Mouse (Mus musculus) hindbrain, embryonic 10.5 days (tissue): ENCODE measurements around the gene Ostn. TPM values are rescaled to one million over a fixed set of nuclear protein-coding genes. Genes with fewer than 3 reads are reported as not detected.
A peak's percentile ranks its signal among the peaks of the same experiment; 100 is the strongest.

Experiments used
- DNase-seq: peaks from one replicate; pipeline ENCODE4 v3.0.0-alpha.2; 2017; ENCODE audit warnings: low spot score
- H3K27ac ChIP-seq: fragments of 300-500 bp; sonication (generic); 2 replicates; pipeline ENCODE4 v1.5.1; 2016; ENCODE audit warnings: mild to moderate bottlenecking, moderate library complexity
- H3K27me3 ChIP-seq: fragments of 300-500 bp; sonication (generic); 2 replicates; pipeline ENCODE4 v1.6.1; 2016; ENCODE audit warnings: mild to moderate bottlenecking; ENCODE audit not compliant: poor library complexity, insufficient read depth, severe bottlenecking
- H3K36me3 ChIP-seq: fragments of 300-500 bp; sonication (generic); 2 replicates; pipeline ENCODE4 v1.6.1; 2016; ENCODE audit warnings: mild to moderate bottlenecking, moderate library complexity
- H3K4me1 ChIP-seq: fragments of 300-500 bp; sonication (generic); replicated peaks from 2 replicates; pipeline ENCODE4 v1.6.1; 2016; ENCODE audit warnings: mild to moderate bottlenecking
- H3K4me3 ChIP-seq: fragments of 300-500 bp; sonication (generic); 2 replicates; pipeline ENCODE4 v1.5.1; 2016; ENCODE audit warnings: mild to moderate bottlenecking, moderate library complexity
- H3K9me3 ChIP-seq: fragments of 300-500 bp; sonication (generic); 2 replicates; pipeline ENCODE4 v1.6.1; 2016; ENCODE audit warnings: mild to moderate bottlenecking, moderate library complexity
- WGBS: fragments of 180-500 bp; shearing (Covaris S2); methylation state at CpG from one replicate; pipeline ENCODE4 v1.1.7; 2016; 5-methylcytosine and 5-hydroxymethylcytosine counted together
- polyA plus RNA-seq: library from polyadenylated mRNA; unstranded; fragments of >200 nt; fragmentation: Nextera tagmentation; extraction: Ambion mirVana; gene quantifications from 2 replicates; pipeline ENCODE4 v1.2.1, GENCODE M21; 2016

Ostn gene
- polyA plus RNA-seq, 1 experiment from 2014 or later: not detected

- Histone ChIP-seq H3K36me3 (0 out of 2 replicates have a peak, but pooled peaks cover 3% of the 10 kb centered on the region), H3K27me3 (no peaks in the 10 kb centered on the region), H3K4me3 (peak overlapping the region; percentile 88), H3K27ac (peak overlapping the region; percentile 98), H3K4me1 (peaks cover 26% of the 10 kb centered on the region), H3K9me3 (no peaks in the 10 kb centered on the region)
- DNase-seq: no peak
- WGBS: 90% methylated on average over 4 of the region's 4 CpGs
Observed at GRCm38 (mm10) chr16:27390306-27390705, 83.0 kb downstream of the Ostn start.

DNA sequence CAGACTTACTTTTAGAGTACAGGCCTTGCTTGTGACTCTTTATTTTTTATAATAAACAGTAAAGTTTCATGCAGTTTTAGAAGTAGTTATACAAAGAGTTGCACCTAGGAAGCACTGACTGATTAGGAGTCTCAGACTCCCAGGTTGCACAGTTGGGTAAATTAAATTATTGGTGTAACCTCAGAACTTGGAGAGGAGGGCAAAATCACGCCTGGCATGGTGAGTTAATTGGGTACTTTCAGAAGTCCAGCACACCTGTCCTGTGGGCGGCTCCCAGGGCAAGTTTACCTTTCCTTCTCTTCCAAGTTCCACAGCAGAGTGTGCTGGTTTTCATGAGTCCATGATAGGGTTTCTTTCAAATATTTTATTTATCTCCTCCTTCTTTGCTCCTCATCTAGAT is 84.6 kb downstream of the Ostn start:
- H3K36me3 ChIP-seq: peaks cover 16% of the 10 kb centered on the region
- DNase-seq: no peak
- no peak overlapping the region for H3K4me3 ChIP-seq
- peaks cover 26% of the 10 kb centered on the region for H3K4me1 ChIP-seq
- H3K27ac ChIP-seq: no peak overlapping the region
- WGBS: 90% methylated on average over 2 of the region's 2 CpGs
- H3K27me3 ChIP-seq: no peaks in the 10 kb centered on the region
- H3K9me3 ChIP-seq: no peaks in the 10 kb centered on the region

DNA sequence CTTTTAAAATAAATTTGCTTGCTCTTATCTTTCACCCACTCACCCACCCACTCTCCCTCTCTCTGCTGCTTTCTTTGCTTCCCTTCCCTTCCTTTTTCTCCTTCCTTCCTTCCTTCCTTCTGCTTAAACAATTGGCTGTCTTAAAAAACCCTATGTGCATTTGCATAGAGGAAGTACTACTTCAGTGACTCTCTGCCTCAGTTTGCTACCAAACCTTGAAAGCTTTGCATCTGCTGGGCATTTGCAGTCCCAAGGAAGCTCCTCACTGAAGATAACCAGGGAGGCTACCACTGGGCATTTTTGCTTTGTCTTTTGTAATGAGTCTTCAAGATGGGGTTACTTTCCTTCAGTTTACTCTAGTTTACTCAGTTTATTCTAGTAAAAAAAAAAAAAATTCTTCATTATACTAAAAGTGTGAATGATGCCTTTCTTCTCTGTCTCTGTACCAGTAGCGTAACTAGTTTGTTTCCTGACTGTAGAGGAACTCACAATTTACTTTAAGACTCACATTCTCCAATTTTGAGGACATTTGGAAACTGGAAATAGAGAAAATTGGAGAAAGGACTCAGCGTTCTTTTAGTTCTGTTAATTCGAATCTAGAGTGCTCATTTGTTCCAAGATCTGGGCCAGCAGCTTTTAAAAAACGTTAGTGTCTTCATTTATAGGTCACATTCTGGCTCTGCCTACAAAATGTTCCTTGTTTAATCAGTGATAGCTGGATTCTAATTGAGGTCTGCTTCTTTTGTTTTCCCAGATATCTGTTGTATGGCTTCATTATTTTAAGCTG is 88.2 kb downstream of the Ostn start:
- WGBS: 93% methylated on average over 4 of the region's 4 CpGs
- H3K9me3 ChIP-seq: no peaks in the 10 kb centered on the region
- no peaks in the 10 kb centered on the region for H3K27me3 ChIP-seq
- no peak overlapping the region for H3K4me3 ChIP-seq
- H3K4me1 ChIP-seq: peaks cover 9% of the 10 kb centered on the region
- peaks cover 20% of the 10 kb centered on the region for H3K36me3 ChIP-seq
- H3K27ac ChIP-seq: no peak overlapping the region
- DNase-seq: no peak

DNA sequence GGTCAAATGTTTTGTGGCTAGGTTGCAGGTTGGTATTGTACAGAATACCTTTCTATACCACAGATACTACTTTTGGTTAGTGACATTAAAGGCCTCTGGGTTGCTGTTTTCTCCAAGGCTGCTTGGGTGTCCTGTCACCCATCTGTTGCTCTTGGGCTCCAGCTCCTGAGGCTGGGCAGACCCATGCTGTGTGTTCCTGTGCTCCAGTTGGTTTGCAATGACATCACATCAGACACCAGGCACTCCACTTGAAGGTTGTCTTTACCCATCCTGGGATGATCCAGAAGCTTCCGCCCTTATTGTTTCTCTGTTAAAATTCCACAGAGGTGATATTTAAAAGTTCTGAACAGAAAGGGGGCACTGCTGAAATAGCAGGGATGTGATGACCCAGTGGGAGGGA is 89.7 kb downstream of the Ostn start:
- H3K4me3 ChIP-seq: no peak overlapping the region
- H3K27me3 ChIP-seq: no peaks in the 10 kb centered on the region
- H3K4me1 ChIP-seq: no peaks in the 10 kb centered on the region
- peaks cover 20% of the 10 kb centered on the region for H3K36me3 ChIP-seq
- no peaks in the 10 kb centered on the region for H3K9me3 ChIP-seq
- H3K27ac ChIP-seq: no peak overlapping the region
- WGBS: 98% methylated on average over 1 of the region's 1 CpGs
- no peak for DNase-seq

DNA sequence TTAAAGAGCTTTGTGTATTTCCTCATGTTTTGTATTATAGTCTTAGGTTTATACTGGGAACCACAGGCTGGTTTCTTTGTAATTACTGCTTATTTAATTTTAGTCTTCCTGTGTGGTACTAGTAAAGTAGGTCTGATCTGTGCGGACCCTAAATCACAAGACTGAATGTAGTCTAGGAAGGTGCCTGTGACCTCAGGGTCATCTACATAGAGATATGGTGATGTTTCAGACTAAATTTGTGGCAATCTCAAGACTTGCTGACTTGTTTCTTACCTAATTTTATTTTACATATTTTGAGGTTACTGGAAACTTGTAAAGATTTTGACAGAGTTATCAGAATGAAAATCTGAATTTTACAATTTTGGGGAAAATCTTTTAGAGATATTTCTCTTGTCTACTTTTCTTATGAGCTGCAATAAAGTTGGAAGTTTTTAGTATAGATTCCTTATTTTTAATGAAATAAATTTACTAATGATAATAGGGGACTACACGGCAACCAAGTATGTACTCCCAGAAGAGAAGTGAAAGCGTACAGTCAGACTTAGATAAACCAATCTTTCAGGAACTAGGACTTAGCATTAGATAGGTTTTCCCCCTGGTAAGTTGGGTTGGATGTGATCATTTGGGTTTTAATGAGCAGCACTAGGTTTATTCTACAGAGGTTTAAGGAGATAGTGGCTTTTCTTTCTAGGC is 91.9 kb downstream of the Ostn start:
- no peak overlapping the region for H3K4me3 ChIP-seq
- no peak overlapping the region for H3K27ac ChIP-seq
- H3K4me1 ChIP-seq: no peaks in the 10 kb centered on the region
- 95% methylated on average over 3 of the region's 3 CpGs for WGBS
- no peaks in the 10 kb centered on the region for H3K27me3 ChIP-seq
- H3K9me3 ChIP-seq: no peaks in the 10 kb centered on the region
- no peak for DNase-seq
- H3K36me3 ChIP-seq: peaks cover 20% of the 10 kb centered on the region

DNA sequence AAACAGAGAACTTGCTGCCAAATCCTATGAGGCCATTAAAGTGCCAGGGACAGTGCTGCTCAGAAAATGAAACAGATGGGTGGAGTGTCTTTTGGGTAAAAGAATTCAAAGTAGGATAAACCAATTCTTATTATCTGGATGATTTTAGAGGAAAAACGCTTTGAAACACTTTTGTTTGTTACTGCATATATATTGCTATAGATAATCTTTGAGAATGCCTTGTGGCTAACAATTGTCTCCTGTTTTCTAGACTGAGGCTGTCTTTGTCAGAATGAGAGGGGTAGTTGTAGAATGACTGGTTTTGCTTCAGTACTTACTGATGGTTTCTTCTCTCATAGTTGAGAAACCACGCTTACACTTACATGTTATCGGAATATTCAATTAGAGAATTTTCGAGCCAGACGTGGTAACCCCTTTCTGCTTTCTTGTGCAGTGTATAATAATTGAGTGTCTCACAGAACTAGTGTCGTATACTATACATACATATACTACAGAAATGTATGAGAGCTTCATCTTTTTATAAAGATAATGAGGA is 92.5 kb downstream of the Ostn start:
- no peak for DNase-seq
- H3K4me1 ChIP-seq: no peaks in the 10 kb centered on the region
- no peaks in the 10 kb centered on the region for H3K9me3 ChIP-seq
- no peak overlapping the region for H3K4me3 ChIP-seq
- WGBS: 93% methylated on average over 6 of the region's 6 CpGs
- no peak overlapping the region for H3K27ac ChIP-seq
- peaks cover 20% of the 10 kb centered on the region for H3K36me3 ChIP-seq
- H3K27me3 ChIP-seq: no peaks in the 10 kb centered on the region

Other genes starting within 250 kb of the Ostn start
- 1.8 TPM in 1 of 2 replicates, not detected in the other for gene Uts2b, start 62.8 kb downstream of the Ostn start, polyA plus RNA-seq
- 50.4 and 56.7 TPM in 2 replicates for gene Ccdc50, start 81.4 kb downstream of the Ostn start, polyA plus RNA-seq